Mouse (Mus musculus): Measurements from ENCODE around the gene Kank3.

DNA sequence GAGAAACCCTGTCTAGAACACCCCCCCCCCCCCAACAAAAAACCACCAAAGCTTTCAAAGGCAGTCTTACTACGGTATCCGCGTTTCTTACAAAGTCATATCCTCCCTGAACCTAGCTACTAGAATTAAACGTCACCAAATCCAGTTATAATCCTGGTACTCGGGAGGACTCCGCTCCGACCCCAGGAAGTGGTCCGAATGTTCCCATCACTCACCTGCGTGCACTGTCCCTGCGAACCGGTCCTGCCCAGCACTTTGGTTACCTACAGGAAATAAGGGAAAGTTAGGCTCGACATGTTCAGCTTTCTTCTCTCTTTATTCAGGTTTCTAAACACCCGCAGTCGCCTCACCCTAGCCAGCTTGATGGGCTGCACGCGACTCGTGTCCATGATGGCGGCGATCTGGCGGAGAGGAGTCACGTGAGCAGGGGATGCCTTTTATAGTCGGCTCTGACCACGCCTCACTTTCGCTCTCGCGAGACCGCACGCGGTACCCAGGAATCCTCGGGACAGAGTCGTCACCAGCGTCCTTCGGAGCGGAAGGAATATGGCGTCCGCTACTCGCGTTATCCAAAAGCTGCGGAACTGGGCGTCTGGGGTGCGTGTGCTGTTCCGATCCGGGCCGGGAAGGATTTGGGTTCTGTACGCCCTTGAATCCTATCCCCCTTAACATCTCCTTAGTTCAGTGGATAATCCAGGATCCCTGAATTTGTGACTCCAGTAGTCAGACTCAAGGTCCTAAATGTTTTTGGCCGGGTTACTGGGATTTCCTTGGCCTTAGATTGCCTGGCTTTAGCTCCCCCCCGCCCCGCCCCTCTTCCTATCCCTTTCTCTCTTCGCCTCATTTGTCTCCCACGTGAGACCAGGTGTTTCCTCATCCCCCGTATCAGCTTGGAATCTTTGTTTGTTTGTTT is 14.0 kb downstream of the Kank3 start, which contains the start of the genes Rps28 and Ndufa7:
- TF ChIP-seq POLR2A (IDR thresholded peaks at IDR 0.05; ENCODE audit: low read depth, low read length) (peak; percentile 97), CTCF (IDR thresholded peaks at IDR 0.05; ENCODE audit: borderline replicate concordance, insufficient read depth, low read length) (no peak)

Measured in embryonic fibroblast, embryonic 13.5 days (primary cell).